Mouse (Mus musculus): ENCODE measurements around the gene Uba3. TPM values are rescaled to one million over a fixed set of nuclear protein-coding genes. Genes with fewer than 3 reads are reported as not detected.

Gene Uba3
- total and polyA plus RNA-seq, 2 experiments from 2014 or later = 54.5 to 63.9 TPM

DNA sequence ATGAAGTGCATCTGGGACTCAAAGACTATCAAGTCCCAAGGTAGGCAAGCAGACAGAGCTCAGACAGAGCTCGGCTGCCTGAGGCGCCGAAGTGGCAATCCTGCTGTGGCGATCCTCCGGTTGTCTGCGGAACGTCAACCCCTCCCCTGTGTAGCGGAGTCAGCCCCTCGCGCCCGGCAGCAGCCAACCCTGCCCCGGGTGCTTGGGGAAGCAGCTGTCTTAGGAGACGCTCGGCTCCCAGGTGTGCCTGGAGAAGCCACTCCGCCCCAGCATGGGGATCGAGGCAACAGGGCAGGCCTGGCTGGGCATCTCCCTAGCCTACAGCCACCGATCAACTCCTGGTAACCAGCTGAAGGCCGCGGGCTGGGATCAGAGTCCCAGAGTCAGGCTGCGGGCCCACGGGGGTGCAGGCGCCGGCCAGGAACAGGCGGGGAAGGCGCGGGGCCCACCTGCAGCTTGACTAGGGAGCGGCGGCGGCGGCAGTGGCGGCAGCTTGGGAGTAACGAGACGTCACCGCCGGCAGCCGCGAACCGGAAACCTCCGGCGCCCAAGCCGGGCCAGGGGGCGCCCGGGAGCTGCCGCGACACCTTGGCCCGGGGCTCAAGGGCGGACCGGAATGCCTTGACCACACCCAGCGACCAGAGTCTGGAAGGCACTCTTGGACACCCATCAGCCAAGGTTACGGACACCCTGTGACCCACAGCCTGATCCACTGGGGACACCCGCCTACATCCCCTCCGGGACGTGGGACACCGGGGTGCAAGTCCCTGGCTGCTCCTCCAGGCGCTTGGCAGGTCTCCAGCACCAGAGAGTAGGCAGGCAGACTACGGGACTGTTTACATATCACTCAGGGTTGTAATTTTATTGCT lies 56.8 kb downstream of the Uba3 start, which contains the start of gene Eogt:
Eogt (minus strand) TSS at position 800 of the 869 bp plus-strand sequence.
- Histone ChIP-seq H3K36me3 (ENCODE audit: insufficient read depth, low read length) (no peaks in the 10 kb centered on the region), H3K9me3 (ENCODE audit: low read length) (no peaks in the 10 kb centered on the region), H3K27me3 (ENCODE audit: insufficient read depth, low read length) (no peaks in the 10 kb centered on the region), H3K4me3 (ENCODE audit: low read depth, low read length) (peak within 1 kb of the TSS; percentile 49), H3K4me1 (ENCODE audit: insufficient read depth, low read length) (peaks cover 6% of the 10 kb centered on the region; the same call in 1 of the 2 replicates), H3K9ac (replicated peaks; ENCODE audit: low read length, poor library complexity, severe bottlenecking) (peak within 1 kb of the TSS; percentile 87), H3K27ac (ENCODE audit: low read depth, low read length) (peak within 1 kb of the TSS; percentile 77), H3K4me2 (ENCODE audit: low read depth, low read length, poor library complexity, severe bottlenecking) (peak within 1 kb of the TSS; percentile 93)
- peak; percentile 83 for ATAC-seq (ENCODE audit: low FRiP score)
- DNase-seq (ENCODE audit: low spot score) = peak; percentile 42
- TF ChIP-seq CTCF (IDR thresholded peaks at IDR 0.05) = peak; percentile 59
- under 1% methylated on average over 51 of the region's 56 CpGs for WGBS

DNA sequence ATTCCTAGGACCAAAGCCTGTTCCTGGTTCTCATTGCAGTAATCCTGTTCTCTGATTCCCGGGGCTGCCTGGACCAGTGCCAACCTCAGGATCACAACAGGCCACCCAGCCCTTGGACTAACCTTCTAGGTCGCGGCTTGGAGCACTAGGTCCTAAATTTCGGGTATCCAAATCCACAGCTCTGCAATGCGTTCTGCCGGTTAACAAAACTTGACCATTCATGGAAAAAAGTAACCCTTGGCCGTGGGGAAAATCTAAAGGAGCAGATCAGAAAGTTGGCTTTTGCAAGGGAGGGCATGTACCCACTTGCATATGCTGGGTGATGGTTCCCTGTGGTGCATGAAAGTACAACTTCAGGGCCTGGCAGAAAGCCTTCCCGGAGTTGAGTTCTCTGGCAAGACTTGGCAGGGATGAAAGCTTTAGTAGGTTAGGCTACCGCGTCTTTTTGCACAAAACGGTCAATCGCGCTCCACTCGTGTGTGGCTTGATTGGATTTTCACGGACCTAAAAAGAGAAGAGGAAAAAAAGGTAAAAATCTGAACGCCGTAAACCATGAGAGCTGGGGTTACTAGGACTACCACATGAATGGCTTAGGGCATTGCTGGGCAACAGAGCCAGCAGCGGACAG lies 57.6 kb downstream of the Uba3 start:
- Histone ChIP-seq H3K4me3 (ENCODE audit: low read depth, low read length) (peak overlapping the region; percentile 49), H3K36me3 (ENCODE audit: insufficient read depth, low read length) (no peaks in the 10 kb centered on the region), H3K4me1 (ENCODE audit: insufficient read depth, low read length) (peaks cover 6% of the 10 kb centered on the region; the same call in 1 of the 2 replicates), H3K9ac (replicated peaks; ENCODE audit: low read length, poor library complexity, severe bottlenecking) (peak overlapping the region; percentile 87), H3K27me3 (ENCODE audit: insufficient read depth, low read length) (no peaks in the 10 kb centered on the region), H3K27ac (ENCODE audit: low read depth, low read length) (peak overlapping the region; percentile 77), H3K9me3 (ENCODE audit: low read length) (no peaks in the 10 kb centered on the region), H3K4me2 (ENCODE audit: low read depth, low read length, poor library complexity, severe bottlenecking) (peak overlapping the region; percentile 93)
- TF ChIP-seq CTCF (IDR thresholded peaks at IDR 0.05) = no peak
- ATAC-seq (ENCODE audit: low FRiP score) (peak; percentile 25; the same call in 1 of the 2 replicates), DNase-seq (ENCODE audit: low spot score) (peak; percentile 63)
- 11% methylated on average over 18 of the region's 18 CpGs for WGBS

DNA sequence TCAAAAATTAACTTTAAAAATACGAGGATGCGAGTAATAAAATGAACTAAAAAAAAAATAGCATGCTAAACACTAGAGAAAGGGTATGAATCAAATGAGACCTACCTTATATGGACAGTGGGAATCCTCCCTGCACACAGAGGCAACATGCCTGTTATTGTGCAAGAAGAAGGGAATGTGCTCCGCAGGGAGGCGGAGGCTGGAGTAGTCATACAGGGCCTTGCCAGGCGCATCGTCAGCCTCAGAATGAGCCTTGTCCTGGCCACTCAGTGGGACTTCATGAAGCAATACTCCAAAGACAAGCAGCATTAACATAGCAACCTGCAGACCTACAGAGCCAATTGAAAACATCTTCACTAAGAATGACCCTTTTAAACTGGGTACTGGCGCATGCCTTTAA lies 60.3 kb downstream of the Uba3 start:
- WGBS = 88% methylated on average over 7 of the region's 7 CpGs
- no peaks in the 10 kb centered on the region for H3K9me3 ChIP-seq (ENCODE audit: low read length)
- H3K27ac ChIP-seq (ENCODE audit: low read depth, low read length) = no peak overlapping the region
- DNase-seq (ENCODE audit: low spot score) (no peak), ATAC-seq (ENCODE audit: low FRiP score) (no peak)
- H3K4me2 ChIP-seq (ENCODE audit: low read depth, low read length, poor library complexity, severe bottlenecking) = no peak overlapping the region
- H3K36me3 ChIP-seq (ENCODE audit: insufficient read depth, low read length) = peaks cover 4% of the 10 kb centered on the region; the same call in 1 of the 2 replicates
- no peak overlapping the region for H3K4me3 ChIP-seq (ENCODE audit: low read depth, low read length)
- no peak overlapping the region for H3K9ac ChIP-seq (replicated peaks; ENCODE audit: low read length, poor library complexity, severe bottlenecking)
- no peak for TF ChIP-seq CTCF (IDR thresholded peaks at IDR 0.05)
- H3K4me1 ChIP-seq (ENCODE audit: insufficient read depth, low read length) = peaks cover 6% of the 10 kb centered on the region; the same call in 1 of the 2 replicates
- no peaks in the 10 kb centered on the region for H3K27me3 ChIP-seq (ENCODE audit: insufficient read depth, low read length)

DNA sequence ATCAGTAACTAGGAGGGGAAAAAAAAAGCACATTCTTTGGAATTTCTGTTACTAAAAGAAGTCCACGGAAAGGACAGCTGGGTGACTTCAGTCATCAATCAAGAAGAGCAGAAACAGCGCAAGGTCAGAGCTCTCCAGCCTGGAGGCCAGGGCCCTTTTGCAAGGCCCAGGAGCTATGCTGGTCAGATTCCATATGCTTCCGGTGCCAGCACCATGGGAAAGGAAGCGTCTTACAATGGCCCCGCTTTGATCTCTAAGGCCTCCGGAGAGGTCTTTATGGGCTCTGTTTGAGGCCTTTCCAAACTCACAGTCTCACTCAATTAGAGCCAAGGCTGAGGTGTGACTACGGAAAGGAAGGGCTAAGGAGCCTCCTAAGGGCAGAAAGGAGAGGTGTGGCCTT lies 61.1 kb downstream of the Uba3 start:
- TF ChIP-seq CTCF (IDR thresholded peaks at IDR 0.05) = no peak
- no peak for ATAC-seq (ENCODE audit: low FRiP score)
- H3K4me1 ChIP-seq (ENCODE audit: insufficient read depth, low read length) = peaks cover 6% of the 10 kb centered on the region; the same call in 1 of the 2 replicates
- H3K9me3 ChIP-seq (ENCODE audit: low read length) = no peaks in the 10 kb centered on the region
- WGBS = 56% methylated on average over 7 of the region's 7 CpGs
- peaks cover 10% of the 10 kb centered on the region; the same call in 1 of the 2 replicates for H3K36me3 ChIP-seq (ENCODE audit: insufficient read depth, low read length)
- no peak overlapping the region for H3K4me3 ChIP-seq (ENCODE audit: low read depth, low read length)
- H3K27me3 ChIP-seq (ENCODE audit: insufficient read depth, low read length) = no peaks in the 10 kb centered on the region
- no peak for DNase-seq (ENCODE audit: low spot score)
- no peak overlapping the region for H3K27ac ChIP-seq (ENCODE audit: low read depth, low read length)
- H3K4me2 ChIP-seq (ENCODE audit: low read depth, low read length, poor library complexity, severe bottlenecking) = no peak overlapping the region
- H3K9ac ChIP-seq (replicated peaks; ENCODE audit: low read length, poor library complexity, severe bottlenecking) = no peak overlapping the region

DNA sequence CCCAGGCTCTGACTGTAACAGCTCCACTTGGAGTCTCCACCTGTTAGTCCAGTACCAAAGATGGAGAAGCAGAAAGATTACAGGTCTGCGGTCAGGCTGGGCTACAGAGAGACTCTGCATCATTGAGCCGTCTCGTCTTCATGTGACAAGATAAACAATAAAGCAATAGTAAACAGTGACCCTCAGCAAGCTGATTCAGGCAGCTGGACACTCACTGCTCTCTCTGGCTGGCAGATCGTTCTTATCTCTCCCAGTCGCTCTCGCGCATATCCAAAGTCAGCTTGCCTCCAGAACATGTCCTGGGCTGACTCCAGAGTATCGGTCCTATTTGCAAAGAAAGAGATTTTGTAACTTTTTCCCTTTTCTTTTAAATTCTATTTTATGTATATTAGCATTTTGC lies 62.8 kb downstream of the Uba3 start:
- 85% methylated on average over 8 of the region's 8 CpGs for WGBS
- H3K9ac ChIP-seq (replicated peaks; ENCODE audit: low read length, poor library complexity, severe bottlenecking) = no peak overlapping the region
- DNase-seq (ENCODE audit: low spot score) (no peak), ATAC-seq (ENCODE audit: low FRiP score) (no peak)
- no peak overlapping the region for H3K4me2 ChIP-seq (ENCODE audit: low read depth, low read length, poor library complexity, severe bottlenecking)
- H3K27me3 ChIP-seq (ENCODE audit: insufficient read depth, low read length) = no peaks in the 10 kb centered on the region
- TF ChIP-seq CTCF (IDR thresholded peaks at IDR 0.05) = no peak
- H3K36me3 ChIP-seq (ENCODE audit: insufficient read depth, low read length) = peaks cover 11% of the 10 kb centered on the region; the same call in 1 of the 2 replicates
- H3K4me1 ChIP-seq (ENCODE audit: insufficient read depth, low read length) = peaks cover 4% of the 10 kb centered on the region; the same call in 1 of the 2 replicates
- no peak overlapping the region for H3K27ac ChIP-seq (ENCODE audit: low read depth, low read length)
- no peak overlapping the region for H3K4me3 ChIP-seq (ENCODE audit: low read depth, low read length)
- no peaks in the 10 kb centered on the region for H3K9me3 ChIP-seq (ENCODE audit: low read length)

Data from midbrain, postnatal 0 days (tissue).